Mouse (Mus musculus): ENCODE measurements at regions not wholly inside any gene's neighbourhood (a gene's known extent, or its start where the extent isn't known, plus 50 kb on each side); places are given as distances from the start of the nearest gene placed in this dataset.
"Not testable (repeated sequence)": the region's sequence is repeated elsewhere in the genome, so short reads cannot be mapped to it uniquely, and the experiment has no call there.

- no peak for ATAC-seq (ENCODE audit: low read depth)
- H3K27me3 ChIP-seq (ENCODE audit: control insufficient read depth, insufficient read depth, low read depth, low read length): no peaks in the 10 kb centered on the region
- no peak overlapping the region for H3K9ac ChIP-seq (ENCODE audit: low read depth, low read length)
- no peak overlapping the region for H3K27ac ChIP-seq (ENCODE audit: low read length)
- 55% methylated on average over 3 of the region's 3 CpGs for WGBS (ENCODE audit: insufficient replicate concordance)
- H3K4me1 ChIP-seq (ENCODE audit: control insufficient read depth, low read depth, low read length): no peaks in the 10 kb centered on the region
- H3K36me3 ChIP-seq (ENCODE audit: control insufficient read depth, insufficient read depth): no peaks in the 10 kb centered on the region
- H3K4me3 ChIP-seq (ENCODE audit: low read depth, low read length): no peak overlapping the region
- no peaks in the 10 kb centered on the region for H3K9me3 ChIP-seq (replicated peaks; ENCODE audit: control insufficient read depth, low read length)
- H3K4me2 ChIP-seq (ENCODE audit: low read depth, low read length): no peak overlapping the region
Measured at GRCm38 (mm10) chr1:43317076-43317871, 120.5 kb upstream of the Fhl2 start.

GRCm38 (mm10) chr1:43333488-43333887 is 110.9 kb upstream of the Nck2 start:
- H3K36me3 ChIP-seq (ENCODE audit: control insufficient read depth, insufficient read depth); H3K9ac ChIP-seq (ENCODE audit: low read depth, low read length); ATAC-seq (ENCODE audit: low read depth); H3K9me3 ChIP-seq (replicated peaks; ENCODE audit: control insufficient read depth, low read length); H3K27ac ChIP-seq (ENCODE audit: low read length); H3K4me1 ChIP-seq (ENCODE audit: control insufficient read depth, low read depth, low read length); H3K27me3 ChIP-seq (ENCODE audit: control insufficient read depth, insufficient read depth, low read depth, low read length); H3K4me3 ChIP-seq (ENCODE audit: low read depth, low read length); H3K4me2 ChIP-seq (ENCODE audit: low read depth, low read length): not testable (repeated sequence)
- 82% methylated on average over 10 of the region's 10 CpGs for WGBS (ENCODE audit: insufficient replicate concordance)

- Histone ChIP-seq H3K9ac (ENCODE audit: low read depth, low read length) (no peak overlapping the region), H3K4me1 (ENCODE audit: control insufficient read depth, low read depth, low read length) (no peaks in the 10 kb centered on the region), H3K36me3 (ENCODE audit: control insufficient read depth, insufficient read depth) (no peaks in the 10 kb centered on the region), H3K27ac (ENCODE audit: low read length) (no peak overlapping the region), H3K9me3 (replicated peaks; ENCODE audit: control insufficient read depth, low read length) (peaks cover 2% of the 10 kb centered on the region; the same call in 1 of the 2 replicates), H3K27me3 (ENCODE audit: control insufficient read depth, insufficient read depth, low read depth, low read length) (no peaks in the 10 kb centered on the region), H3K4me2 (ENCODE audit: low read depth, low read length) (no peak overlapping the region), H3K4me3 (ENCODE audit: low read depth, low read length) (no peak overlapping the region)
- 61% methylated on average over 3 of the region's 3 CpGs for WGBS (ENCODE audit: insufficient replicate concordance)
- ATAC-seq (ENCODE audit: low read depth): peak; percentile 30; the same call in 1 of the 2 replicates
Measured at GRCm38 (mm10) chr1:43337168-43337784, 107.1 kb upstream of the Nck2 start.

GRCm38 (mm10) chr1:43338096-43338915 is 106.1 kb upstream of the Nck2 start:
- H3K27ac ChIP-seq (ENCODE audit: low read length): no peak overlapping the region
- H3K9ac ChIP-seq (ENCODE audit: low read depth, low read length): no peak overlapping the region
- no peak overlapping the region for H3K4me3 ChIP-seq (ENCODE audit: low read depth, low read length)
- no peaks in the 10 kb centered on the region for H3K27me3 ChIP-seq (ENCODE audit: control insufficient read depth, insufficient read depth, low read depth, low read length)
- no peak overlapping the region for H3K4me2 ChIP-seq (ENCODE audit: low read depth, low read length)
- 60% methylated on average over 6 of the region's 6 CpGs for WGBS (ENCODE audit: insufficient replicate concordance)
- no peak for ATAC-seq (ENCODE audit: low read depth)
- no peaks in the 10 kb centered on the region for H3K36me3 ChIP-seq (ENCODE audit: control insufficient read depth, insufficient read depth)
- peaks cover under 1% of the 10 kb centered on the region; the same call in 1 of the 2 replicates for H3K4me1 ChIP-seq (ENCODE audit: control insufficient read depth, low read depth, low read length)
- no peaks in the 10 kb centered on the region; the same call in 1 of the 2 replicates for H3K9me3 ChIP-seq (replicated peaks; ENCODE audit: control insufficient read depth, low read length)

GRCm38 (mm10) chr1:43342848-43343247 is 101.5 kb upstream of the Nck2 start:
- peaks cover 4% of the 10 kb centered on the region; the same call in 1 of the 2 replicates for H3K4me1 ChIP-seq (ENCODE audit: control insufficient read depth, low read depth, low read length)
- no peak overlapping the region for H3K4me3 ChIP-seq (ENCODE audit: low read depth, low read length)
- no peak overlapping the region for H3K9ac ChIP-seq (ENCODE audit: low read depth, low read length)
- no peak overlapping the region for H3K27ac ChIP-seq (ENCODE audit: low read length)
- H3K27me3 ChIP-seq (ENCODE audit: control insufficient read depth, insufficient read depth, low read depth, low read length): no peaks in the 10 kb centered on the region
- no peak for ATAC-seq (ENCODE audit: low read depth)
- WGBS (ENCODE audit: insufficient replicate concordance): 53% methylated on average over 2 of the region's 2 CpGs
- no peaks in the 10 kb centered on the region for H3K36me3 ChIP-seq (ENCODE audit: control insufficient read depth, insufficient read depth)
- no peaks in the 10 kb centered on the region for H3K9me3 ChIP-seq (replicated peaks; ENCODE audit: control insufficient read depth, low read length)
- H3K4me2 ChIP-seq (ENCODE audit: low read depth, low read length): no peak overlapping the region

GRCm38 (mm10) chr1:43343410-43343809 is 101.0 kb upstream of the Nck2 start:
- H3K9me3 ChIP-seq (replicated peaks; ENCODE audit: control insufficient read depth, low read length): no peaks in the 10 kb centered on the region
- peaks cover 4% of the 10 kb centered on the region; the same call in 1 of the 2 replicates for H3K4me1 ChIP-seq (ENCODE audit: control insufficient read depth, low read depth, low read length)
- WGBS (ENCODE audit: insufficient replicate concordance): 21% methylated on average over 2 of the region's 2 CpGs
- no peaks in the 10 kb centered on the region for H3K27me3 ChIP-seq (ENCODE audit: control insufficient read depth, insufficient read depth, low read depth, low read length)
- H3K9ac ChIP-seq (ENCODE audit: low read depth, low read length): no peak overlapping the region
- no peak overlapping the region for H3K27ac ChIP-seq (ENCODE audit: low read length)
- ATAC-seq (ENCODE audit: low read depth): peak; percentile 61
- H3K4me2 ChIP-seq (ENCODE audit: low read depth, low read length): no peak overlapping the region
- H3K4me3 ChIP-seq (ENCODE audit: low read depth, low read length): no peak overlapping the region
- no peaks in the 10 kb centered on the region for H3K36me3 ChIP-seq (ENCODE audit: control insufficient read depth, insufficient read depth)

GRCm38 (mm10) chr1:43344001-43344400 is 100.4 kb upstream of the Nck2 start:
- no peak overlapping the region for H3K27ac ChIP-seq (ENCODE audit: low read length)
- peaks cover 4% of the 10 kb centered on the region; the same call in 1 of the 2 replicates for H3K4me1 ChIP-seq (ENCODE audit: control insufficient read depth, low read depth, low read length)
- no peaks in the 10 kb centered on the region for H3K36me3 ChIP-seq (ENCODE audit: control insufficient read depth, insufficient read depth)
- ATAC-seq (ENCODE audit: low read depth): no peak
- H3K4me2 ChIP-seq (ENCODE audit: low read depth, low read length): no peak overlapping the region
- no peak overlapping the region for H3K4me3 ChIP-seq (ENCODE audit: low read depth, low read length)
- 62% methylated on average over 5 of the region's 5 CpGs for WGBS (ENCODE audit: insufficient replicate concordance)
- no peak overlapping the region for H3K9ac ChIP-seq (ENCODE audit: low read depth, low read length)
- H3K27me3 ChIP-seq (ENCODE audit: control insufficient read depth, insufficient read depth, low read depth, low read length): no peaks in the 10 kb centered on the region
- H3K9me3 ChIP-seq (replicated peaks; ENCODE audit: control insufficient read depth, low read length): no peaks in the 10 kb centered on the region

- Histone ChIP-seq H3K27ac (ENCODE audit: low read length) (no peak overlapping the region), H3K9me3 (replicated peaks; ENCODE audit: control insufficient read depth, low read length) (no peaks in the 10 kb centered on the region), H3K4me3 (ENCODE audit: low read depth, low read length) (no peak overlapping the region), H3K4me1 (ENCODE audit: control insufficient read depth, low read depth, low read length) (peaks cover 4% of the 10 kb centered on the region; the same call in 1 of the 2 replicates), H3K27me3 (ENCODE audit: control insufficient read depth, insufficient read depth, low read depth, low read length) (no peaks in the 10 kb centered on the region), H3K4me2 (ENCODE audit: low read depth, low read length) (no peak overlapping the region), H3K9ac (ENCODE audit: low read depth, low read length) (no peak overlapping the region), H3K36me3 (ENCODE audit: control insufficient read depth, insufficient read depth) (no peaks in the 10 kb centered on the region)
- WGBS (ENCODE audit: insufficient replicate concordance): 58% methylated on average over 4 of the region's 4 CpGs
- ATAC-seq (ENCODE audit: low read depth): no peak
Measured at GRCm38 (mm10) chr1:43347152-43347551, 97.2 kb upstream of the Nck2 start.
